Mouse (Mus musculus) heart, embryonic 15.5 days (tissue): ENCODE measurements around the gene Nek7. TPM values are rescaled to one million over a fixed set of nuclear protein-coding genes. Genes with fewer than 3 reads are reported as not detected.

ENCODE experiments used
- ATAC-seq: fragments of 200-750 bp; cut with Nextera tagmentation; replicated peaks from 2 replicates; pipeline ENCODE4 v1.8.0; 2017; ENCODE audit warnings: low read depth, moderate TSS enrichment; ENCODE audit not compliant: insufficient number of reproducible peaks, insufficient read depth, low FRiP score
- H3K27ac ChIP-seq: fragments of 300-500 bp; sonication (generic); 2 replicates; pipeline ENCODE4 v1.5.1; 2015; ENCODE audit warnings: mild to moderate bottlenecking, inconsistent platforms
- H3K27me3 ChIP-seq: fragments of 300-500 bp; sonication (generic); 2 replicates; pipeline ENCODE4 v1.6.1; 2015; ENCODE audit warnings: inconsistent platforms
- H3K36me3 ChIP-seq: fragments of 300-500 bp; sonication (generic); 2 replicates; pipeline ENCODE4 v1.6.1; 2015; ENCODE audit warnings: mild to moderate bottlenecking, inconsistent platforms
- H3K4me1 ChIP-seq: fragments of 300-500 bp; sonication (generic); replicated peaks from 2 replicates; pipeline ENCODE4 v1.6.1; 2015; ENCODE audit warnings: inconsistent platforms
- H3K4me2 ChIP-seq: fragments of 300-500 bp; sonication (generic); 2 replicates; pipeline ENCODE4 v1.6.1; 2015; ENCODE audit warnings: inconsistent platforms, mild to moderate bottlenecking, moderate library complexity
- H3K4me3 ChIP-seq: fragments of 300-500 bp; sonication (generic); 2 replicates; pipeline ENCODE4 v1.5.1; 2015; ENCODE audit warnings: mild to moderate bottlenecking, inconsistent platforms
- H3K9ac ChIP-seq: fragments of 300-500 bp; sonication (generic); 2 replicates; pipeline ENCODE4 v1.6.1; 2015; ENCODE audit warnings: mild to moderate bottlenecking, inconsistent platforms
- H3K9me3 ChIP-seq: fragments of 300-500 bp; sonication (generic); replicated peaks from 2 replicates; pipeline ENCODE4 v1.6.1; 2016; ENCODE audit warnings: inconsistent platforms
- WGBS: fragments of 180-500 bp; shearing (Covaris S2); methylation state at CpG from one replicate; pipeline ENCODE4 v1.1.7; 2015; ENCODE audit warnings: mixed read lengths; 5-methylcytosine and 5-hydroxymethylcytosine counted together
- polyA plus RNA-seq: library from polyadenylated mRNA; unstranded; fragments of >200 nt; fragmentation: Nextera tagmentation; extraction: Ambion mirVana; gene quantifications from 2 replicates; pipeline ENCODE4 v1.2.1, GENCODE M21; 2015

Gene Nek7
- polyA plus RNA-seq, 1 experiment from 2014 or later: 44.4 TPM

DNA sequence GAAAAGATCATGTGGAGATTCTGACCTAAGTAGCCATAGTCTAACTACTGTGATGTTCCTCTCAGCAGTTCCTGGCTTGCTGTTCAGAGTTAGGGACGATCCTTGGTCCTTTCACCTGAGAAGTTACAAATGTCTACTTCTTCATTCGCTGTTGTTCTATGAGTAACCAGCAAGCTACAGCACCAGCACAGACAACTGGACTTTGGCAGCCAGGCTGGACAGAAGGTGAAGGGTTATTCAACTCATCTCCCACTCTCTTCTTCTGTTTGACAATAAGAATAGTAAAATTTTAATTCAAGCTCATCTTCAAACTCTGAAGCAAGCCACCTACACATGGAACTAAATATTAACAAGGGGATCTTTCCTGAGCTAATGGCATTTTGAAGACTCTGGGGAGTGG, 33.0 kb downstream of the Nek7 start:
- Histone ChIP-seq H3K4me2 (no peak overlapping the region), H3K27ac (no peak overlapping the region), H3K9me3 (no peaks in the 10 kb centered on the region), H3K4me1 (peaks cover 6% of the 10 kb centered on the region; the same call in 1 of the 2 replicates), H3K9ac (no peak overlapping the region), H3K27me3 (no peaks in the 10 kb centered on the region), H3K4me3 (no peak overlapping the region), H3K36me3 (no peaks in the 10 kb centered on the region)
- ATAC-seq: no peak
- 96% methylated on average over 2 of the region's 2 CpGs for WGBS

DNA sequence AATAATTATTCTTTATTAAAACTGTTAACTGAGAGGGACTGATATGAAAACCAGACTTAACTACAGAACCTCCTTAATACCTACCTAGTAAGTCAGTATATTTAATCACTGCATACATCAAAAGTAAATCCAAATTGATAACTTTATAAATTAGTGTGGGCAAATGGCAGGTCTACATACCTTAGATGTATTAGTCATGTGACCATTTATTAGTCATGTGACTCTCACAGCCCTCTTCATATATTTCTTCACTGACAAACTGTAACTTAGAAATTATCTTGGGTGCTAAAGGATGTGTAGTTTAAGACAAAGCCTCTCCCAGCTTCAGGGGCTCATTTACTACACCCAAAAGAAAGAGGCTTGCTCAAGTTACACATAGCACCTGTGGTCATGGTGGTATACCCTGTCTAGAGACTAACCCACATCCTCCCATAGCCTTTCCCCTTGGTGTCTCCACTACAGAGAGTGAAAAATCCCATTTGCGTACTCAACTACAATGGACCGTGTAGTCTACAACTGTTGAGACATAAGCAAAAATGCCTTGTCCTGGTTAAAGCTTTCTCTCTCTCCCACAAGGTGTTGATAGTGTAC, 35.4 kb downstream of the Nek7 start:
- Histone ChIP-seq H3K4me3 (no peak overlapping the region), H3K27me3 (no peaks in the 10 kb centered on the region), H3K4me1 (peaks cover 14% of the 10 kb centered on the region; the same call in 1 of the 2 replicates), H3K9ac (no peak overlapping the region), H3K4me2 (no peak overlapping the region), H3K36me3 (no peaks in the 10 kb centered on the region), H3K9me3 (no peaks in the 10 kb centered on the region), H3K27ac (no peak overlapping the region)
- no peak for ATAC-seq
- 92% methylated on average over 2 of the region's 2 CpGs for WGBS

DNA sequence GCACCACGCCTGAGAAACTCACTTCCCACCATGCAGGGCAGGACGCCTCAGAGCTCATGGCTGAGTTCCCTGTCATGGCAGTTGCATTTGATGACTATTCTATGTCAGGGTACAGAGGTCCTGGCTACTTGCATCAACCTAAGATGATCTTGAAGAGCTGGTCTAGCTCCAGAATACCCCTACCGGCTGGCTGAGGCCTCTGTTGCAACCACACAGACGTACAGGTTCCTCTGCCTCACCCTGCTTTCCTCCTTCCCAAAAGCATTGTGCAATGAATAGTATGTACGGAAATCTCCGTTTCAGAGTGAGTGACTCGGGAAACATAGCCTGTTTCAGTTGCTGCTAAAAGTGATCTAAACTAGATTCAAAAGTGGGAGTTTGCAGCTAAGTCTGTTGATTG, 37.7 kb downstream of the Nek7 start:
- no peak overlapping the region; the same call in 1 of the 2 replicates for H3K27ac ChIP-seq
- H3K4me1 ChIP-seq: peaks cover 24% of the 10 kb centered on the region
- no peaks in the 10 kb centered on the region for H3K36me3 ChIP-seq
- no peak overlapping the region for H3K9ac ChIP-seq
- H3K9me3 ChIP-seq: no peaks in the 10 kb centered on the region
- ATAC-seq: no peak
- 85% methylated on average over 7 of the region's 7 CpGs for WGBS
- H3K4me3 ChIP-seq: no peak overlapping the region
- no peak overlapping the region for H3K4me2 ChIP-seq
- no peaks in the 10 kb centered on the region for H3K27me3 ChIP-seq

DNA sequence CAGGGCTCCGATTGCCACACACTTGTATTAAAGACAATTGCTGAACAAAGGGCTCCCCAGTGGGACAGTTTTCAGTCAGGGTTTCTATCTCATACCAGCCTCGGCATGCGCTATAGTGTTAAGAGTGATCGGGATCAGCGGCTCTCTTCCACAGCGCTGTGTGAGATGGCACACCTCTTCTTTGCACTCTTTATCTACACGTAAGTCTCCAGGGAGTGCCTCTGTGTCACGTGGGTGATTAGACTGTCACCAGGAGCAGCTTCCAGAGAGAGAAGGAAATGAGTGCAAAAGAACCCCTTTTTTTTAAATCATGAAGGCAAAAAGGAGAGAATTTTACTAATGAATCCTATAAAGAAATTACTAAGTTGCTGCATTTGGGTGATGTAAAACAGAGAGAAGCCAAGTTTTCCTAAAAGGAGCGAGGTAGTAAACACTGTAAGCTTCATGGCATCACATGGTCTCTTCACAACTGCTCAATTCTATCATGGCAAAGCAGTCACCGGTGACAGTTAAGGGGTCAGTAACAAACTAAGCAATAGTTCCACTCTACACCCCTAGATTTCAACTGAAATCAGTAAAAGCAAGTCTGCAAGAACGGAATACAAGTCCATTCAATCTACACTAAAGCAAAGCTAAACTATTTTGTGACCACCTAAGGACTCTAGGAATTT, 40.0 kb downstream of the Nek7 start:
- Histone ChIP-seq H3K27me3 (no peaks in the 10 kb centered on the region), H3K36me3 (no peaks in the 10 kb centered on the region), H3K4me1 (peaks cover 28% of the 10 kb centered on the region), H3K27ac (no peak overlapping the region), H3K4me2 (no peak overlapping the region; the same call in 1 of the 2 replicates), H3K4me3 (no peak overlapping the region), H3K9ac (no peak overlapping the region), H3K9me3 (no peaks in the 10 kb centered on the region)
- ATAC-seq: no peak
- 44% methylated on average over 11 of the region's 11 CpGs for WGBS

DNA sequence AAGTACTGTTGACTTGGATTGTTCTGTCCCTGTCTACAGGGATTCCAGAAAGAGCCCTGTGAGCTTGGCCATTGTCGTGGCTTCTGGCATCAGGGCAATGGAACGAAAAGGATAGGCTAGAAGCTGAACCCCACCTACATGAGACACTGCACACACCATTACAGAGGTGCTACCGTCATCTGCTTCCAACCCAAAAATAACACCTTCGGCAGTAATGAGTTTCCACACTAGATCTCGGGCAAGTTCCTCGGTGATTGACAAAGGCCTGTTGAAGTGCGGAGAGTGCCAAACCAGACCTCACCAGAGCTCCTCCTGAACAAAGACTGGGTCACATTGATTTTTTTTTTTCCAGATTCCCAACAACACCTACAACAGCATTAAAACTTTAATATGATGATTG, 40.7 kb downstream of the Nek7 start:
- H3K4me1 ChIP-seq: peaks cover 28% of the 10 kb centered on the region
- H3K27ac ChIP-seq: no peak overlapping the region
- H3K4me2 ChIP-seq: no peak overlapping the region
- no peak overlapping the region for H3K9ac ChIP-seq
- H3K9me3 ChIP-seq: no peaks in the 10 kb centered on the region
- H3K27me3 ChIP-seq: no peaks in the 10 kb centered on the region
- no peak for ATAC-seq
- H3K36me3 ChIP-seq: no peaks in the 10 kb centered on the region
- H3K4me3 ChIP-seq: no peak overlapping the region
- 63% methylated on average over 7 of the region's 7 CpGs for WGBS

DNA sequence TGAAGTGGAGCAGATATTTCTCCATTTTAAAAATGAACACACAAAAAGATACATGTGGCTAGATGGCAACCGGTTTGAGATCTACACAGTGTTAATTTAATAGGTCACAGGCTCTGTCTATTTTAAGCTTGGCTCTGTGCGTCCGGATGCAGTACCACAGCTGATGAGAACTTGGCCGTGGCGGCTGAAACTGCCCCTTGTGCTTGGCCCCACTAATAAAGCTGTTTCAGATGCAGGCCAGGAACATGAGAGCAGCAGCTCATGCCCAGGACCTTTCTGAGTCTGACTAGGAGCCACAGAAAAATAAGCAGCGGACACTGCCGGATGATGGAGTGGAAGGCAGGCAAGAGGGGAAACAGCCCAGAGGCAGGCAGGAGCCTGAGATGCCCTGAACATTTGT, 43.1 kb downstream of the Nek7 start:
- peak; percentile 35; the same call in 1 of the 2 replicates for ATAC-seq
- Histone ChIP-seq H3K9ac (no peak overlapping the region), H3K9me3 (no peaks in the 10 kb centered on the region), H3K27ac (peak overlapping the region; percentile 72), H3K4me3 (no peak overlapping the region), H3K27me3 (no peaks in the 10 kb centered on the region), H3K4me1 (peaks cover 25% of the 10 kb centered on the region), H3K36me3 (no peaks in the 10 kb centered on the region), H3K4me2 (0 out of 2 replicates have a peak overlapping the region, but pooled peaks have one; percentile 22)
- WGBS: 31% methylated on average over 7 of the region's 7 CpGs

DNA sequence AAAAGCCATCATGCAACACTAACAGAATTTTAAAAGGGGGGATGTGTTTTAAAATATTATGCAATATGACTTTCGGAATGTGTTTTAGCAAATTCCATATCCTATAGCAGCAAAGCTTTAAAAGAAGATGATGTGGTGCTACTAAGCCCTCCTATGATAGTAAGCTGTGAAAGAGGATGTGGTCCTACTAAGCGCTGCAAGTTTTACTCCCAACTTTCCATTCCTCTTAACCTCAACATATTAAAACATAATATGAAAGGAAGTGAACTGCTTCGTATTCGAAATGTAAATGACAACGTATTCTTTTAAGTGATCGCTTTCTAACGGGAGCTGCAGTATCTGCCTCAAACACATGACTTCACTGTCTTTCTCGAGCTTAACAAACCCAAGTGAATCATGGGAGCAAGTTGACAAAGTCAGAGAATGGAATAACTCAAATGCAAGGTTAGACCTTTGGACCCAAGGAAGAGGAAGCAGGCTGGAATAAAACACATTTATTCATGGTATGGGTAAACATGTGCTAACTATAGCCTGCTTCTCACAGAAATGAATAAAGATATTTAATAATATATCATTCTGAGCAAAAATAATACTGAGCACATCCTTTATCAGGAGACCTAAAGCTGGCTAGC, 43.8 kb downstream of the Nek7 start:
- Histone ChIP-seq H3K4me3 (no peak overlapping the region), H3K9ac (no peak overlapping the region), H3K36me3 (no peaks in the 10 kb centered on the region), H3K4me2 (no peak overlapping the region), H3K27ac (no peak overlapping the region; the same call in 1 of the 2 replicates), H3K9me3 (no peaks in the 10 kb centered on the region), H3K4me1 (peaks cover 31% of the 10 kb centered on the region), H3K27me3 (no peaks in the 10 kb centered on the region)
- 91% methylated on average over 8 of the region's 8 CpGs for WGBS
- ATAC-seq: no peak

DNA sequence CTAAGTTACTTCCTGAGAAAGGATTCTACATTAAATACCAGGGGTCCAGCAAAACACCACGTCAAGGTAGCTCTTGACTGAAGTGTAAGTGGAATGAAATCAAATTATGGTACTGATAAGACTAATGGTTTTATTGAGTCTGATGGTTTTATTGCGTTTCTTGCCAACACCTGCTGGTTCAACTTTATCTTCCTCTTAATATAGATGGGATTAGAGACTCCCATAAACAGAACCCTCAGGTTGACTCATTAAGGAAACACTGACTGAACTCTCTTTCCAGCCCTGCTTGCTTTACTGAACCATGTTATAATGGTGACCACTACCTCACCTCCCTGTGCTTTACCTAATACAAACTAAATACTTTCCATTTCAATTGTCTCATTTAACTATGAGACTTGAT, 44.3 kb downstream of the Nek7 start:
- H3K36me3 ChIP-seq: no peaks in the 10 kb centered on the region
- no peak overlapping the region for H3K27ac ChIP-seq
- H3K4me1 ChIP-seq: peaks cover 35% of the 10 kb centered on the region
- no peak for ATAC-seq
- H3K4me3 ChIP-seq: no peak overlapping the region
- WGBS: 70% methylated on average over 2 of the region's 2 CpGs
- no peak overlapping the region for H3K4me2 ChIP-seq
- no peaks in the 10 kb centered on the region for H3K27me3 ChIP-seq
- H3K9ac ChIP-seq: no peak overlapping the region
- H3K9me3 ChIP-seq: no peaks in the 10 kb centered on the region

DNA sequence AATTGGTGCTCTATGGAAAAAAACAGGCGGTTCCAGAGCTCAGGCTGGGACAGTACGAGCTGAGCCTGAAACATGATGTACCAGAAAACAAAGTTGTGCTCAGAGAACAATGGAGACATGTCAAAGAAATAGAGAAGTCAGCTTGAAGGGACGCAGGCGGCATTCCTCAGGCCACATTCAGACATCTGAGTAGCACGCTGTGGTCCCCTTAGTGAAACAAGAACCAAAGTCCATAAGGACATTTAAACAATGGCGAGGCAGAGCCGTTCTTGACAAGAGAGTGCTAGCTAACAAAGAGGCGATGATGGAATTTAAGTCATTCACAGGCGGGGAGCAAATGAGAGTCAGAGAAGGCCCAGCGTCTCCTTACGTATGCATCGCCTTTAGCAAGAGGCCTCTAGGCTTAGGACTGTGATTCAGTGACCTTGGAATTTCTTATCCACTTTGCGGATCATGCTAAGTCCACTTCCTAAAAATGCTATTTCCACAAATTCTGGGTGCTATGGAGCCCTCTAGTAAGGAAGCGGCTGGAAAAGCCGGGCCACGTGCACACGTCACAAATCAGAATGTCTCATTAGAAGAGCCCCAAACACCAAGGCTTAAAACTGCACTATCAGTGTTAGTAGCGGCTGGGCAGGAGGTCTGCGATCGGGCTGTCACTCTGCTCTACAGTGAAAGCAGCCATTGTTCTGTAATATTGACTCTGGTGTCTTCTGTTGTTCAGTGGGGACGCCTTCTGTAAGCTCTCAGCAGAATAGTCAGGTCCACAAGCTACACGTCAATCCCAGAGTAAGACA, 48.2 kb downstream of the Nek7 start:
- no peaks in the 10 kb centered on the region for H3K27me3 ChIP-seq
- H3K4me3 ChIP-seq: peak overlapping the region; percentile 18
- peaks cover 19% of the 10 kb centered on the region for H3K4me1 ChIP-seq
- peak overlapping the region; percentile 51 for H3K4me2 ChIP-seq
- ATAC-seq: 0 out of 2 replicates have a peak, but pooled peaks have one; percentile 51
- 29% methylated on average over 22 of the region's 22 CpGs for WGBS
- peak overlapping the region; percentile 68 for H3K27ac ChIP-seq
- H3K9me3 ChIP-seq: no peaks in the 10 kb centered on the region
- no peaks in the 10 kb centered on the region for H3K36me3 ChIP-seq
- 0 out of 2 replicates have a peak overlapping the region, but pooled peaks have one; percentile 31 for H3K9ac ChIP-seq

DNA sequence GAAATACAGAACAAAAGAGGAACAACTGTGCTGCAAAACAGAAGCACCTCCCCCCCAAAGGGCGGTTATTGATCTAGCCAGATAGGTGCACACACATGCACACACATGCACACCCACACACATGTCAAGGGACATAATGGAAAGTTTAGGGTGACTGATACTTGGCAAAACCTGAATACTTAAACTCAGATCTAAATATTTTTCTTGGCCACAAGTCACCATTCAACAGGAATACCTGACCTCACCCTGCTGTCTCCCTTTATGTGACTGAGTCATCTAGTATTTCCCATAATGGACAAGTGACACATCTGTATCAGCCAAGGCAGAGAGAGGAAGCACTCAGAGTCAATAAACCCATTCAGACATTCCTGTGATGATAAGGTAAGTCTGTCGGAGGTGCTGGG, 48.9 kb downstream of the Nek7 start:
- Histone ChIP-seq H3K4me2 (no peak overlapping the region), H3K4me3 (no peak overlapping the region), H3K36me3 (no peaks in the 10 kb centered on the region), H3K9me3 (no peaks in the 10 kb centered on the region), H3K27ac (peak overlapping the region; percentile 68; the same call in 1 of the 2 replicates), H3K27me3 (no peaks in the 10 kb centered on the region), H3K9ac (no peak overlapping the region), H3K4me1 (peaks cover 19% of the 10 kb centered on the region)
- 51% methylated on average over 2 of the region's 2 CpGs for WGBS
- 0 out of 2 replicates have a peak, but pooled peaks have one; percentile 22 for ATAC-seq
